Mouse (Mus musculus) forebrain, embryonic 15.5 days (tissue): Measurements from ENCODE around the gene Rngtt. TPM values are rescaled to one million over a fixed set of nuclear protein-coding genes. Genes with fewer than 3 reads are reported as not detected.

Experiments
- ATAC-seq: fragments of 200-750 bp; cut with Nextera tagmentation; replicated peaks from 2 replicates; pipeline ENCODE4 v1.8.0; 2017; ENCODE audit warnings: mild to moderate bottlenecking, moderate TSS enrichment, moderate library complexity
- H3K27ac ChIP-seq: fragments of 300-500 bp; sonication (generic); replicated peaks from 2 replicates; pipeline ENCODE4 v1.5.1; 2015; ENCODE audit warnings: mild to moderate bottlenecking, inconsistent platforms
- H3K27me3 ChIP-seq: fragments of 300-500 bp; sonication (generic); 2 replicates; pipeline ENCODE4 v1.6.1; 2015; ENCODE audit warnings: inconsistent platforms
- H3K36me3 ChIP-seq: fragments of 300-500 bp; sonication (generic); 2 replicates; pipeline ENCODE4 v1.6.1; 2015; ENCODE audit warnings: mild to moderate bottlenecking, inconsistent platforms
- H3K4me1 ChIP-seq: fragments of 300-500 bp; sonication (generic); 2 replicates; pipeline ENCODE4 v1.6.1; 2015; ENCODE audit warnings: inconsistent platforms
- H3K4me2 ChIP-seq: fragments of 300-500 bp; sonication (generic); replicated peaks from 2 replicates; pipeline ENCODE4 v1.6.1; 2015; ENCODE audit warnings: mild to moderate bottlenecking, inconsistent platforms
- H3K4me3 ChIP-seq: fragments of 300-500 bp; sonication (generic); 2 replicates; pipeline ENCODE4 v1.5.1; 2015; ENCODE audit warnings: mild to moderate bottlenecking, inconsistent platforms
- H3K9ac ChIP-seq: fragments of 300-500 bp; sonication (generic); replicated peaks from 2 replicates; pipeline ENCODE4 v1.6.1; 2015; ENCODE audit warnings: mild to moderate bottlenecking, inconsistent platforms
- H3K9me3 ChIP-seq: fragments of 300-500 bp; sonication (generic); 2 replicates; pipeline ENCODE4 v1.6.1; 2016; ENCODE audit warnings: inconsistent platforms
- WGBS: fragments of 180-500 bp; shearing (Covaris S2); methylation state at CpG from one replicate; pipeline ENCODE4 v1.1.7; 2015; ENCODE audit warnings: mixed read lengths; 5-methylcytosine and 5-hydroxymethylcytosine counted together
- polyA plus RNA-seq: library from polyadenylated mRNA; unstranded; fragments of >200 nt; fragmentation: Nextera tagmentation; extraction: Ambion mirVana; gene quantifications from 2 replicates; pipeline ENCODE4 v1.2.1, GENCODE M21; 2015

Gene Rngtt
- polyA plus RNA-seq, 1 experiment from 2014 or later, result 31.9 TPM

GRCm38 (mm10) chr4:33466970-33467399 is 156.9 kb downstream of the Rngtt start:
- H3K4me1 ChIP-seq, result no peaks in the 10 kb centered on the region
- H3K4me2 ChIP-seq, result no peak overlapping the region
- H3K4me3 ChIP-seq, result no peak overlapping the region
- no peaks in the 10 kb centered on the region for H3K27me3 ChIP-seq
- no peaks in the 10 kb centered on the region for H3K9me3 ChIP-seq
- no peak overlapping the region for H3K27ac ChIP-seq
- WGBS, result 92% methylated on average over 2 of the region's 2 CpGs
- no peaks in the 10 kb centered on the region for H3K36me3 ChIP-seq
- no peak for ATAC-seq
- no peak overlapping the region for H3K9ac ChIP-seq

- 85% methylated on average over 1 of the region's 1 CpGs for WGBS
- no peaks in the 10 kb centered on the region for H3K36me3 ChIP-seq
- no peak for ATAC-seq
- H3K4me2 ChIP-seq, result no peak overlapping the region
- no peaks in the 10 kb centered on the region for H3K27me3 ChIP-seq
- H3K9ac ChIP-seq, result no peak overlapping the region
- no peak overlapping the region for H3K27ac ChIP-seq
- H3K4me1 ChIP-seq, result no peaks in the 10 kb centered on the region
- no peak overlapping the region for H3K4me3 ChIP-seq
- H3K9me3 ChIP-seq, result no peaks in the 10 kb centered on the region
Measured at GRCm38 (mm10) chr4:33467627-33468026, 157.5 kb downstream of the Rngtt start.

DNA sequence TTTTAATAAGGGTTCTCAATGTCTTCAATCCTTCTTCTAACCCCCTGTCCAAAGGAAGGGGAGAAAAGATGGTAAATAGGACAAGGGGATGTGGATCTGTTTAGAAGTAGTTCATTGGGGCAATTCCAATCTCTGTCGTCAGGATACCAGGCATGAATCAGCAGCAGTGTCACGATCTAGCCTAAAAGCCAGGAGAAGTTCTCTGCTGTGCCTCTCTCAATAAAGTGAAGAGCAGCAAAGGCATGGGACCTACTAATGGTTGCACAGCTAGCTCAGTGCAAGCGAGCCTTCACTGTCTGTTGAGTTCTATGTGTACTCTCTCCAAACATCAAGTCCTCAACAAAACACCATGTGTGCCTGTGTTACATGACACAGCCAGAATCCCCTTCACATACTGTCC is 158.0 kb downstream of the Rngtt start:
- Histone ChIP-seq H3K4me2 (no peak overlapping the region), H3K9me3 (no peaks in the 10 kb centered on the region), H3K27me3 (no peaks in the 10 kb centered on the region), H3K4me3 (no peak overlapping the region), H3K27ac (no peak overlapping the region), H3K4me1 (no peaks in the 10 kb centered on the region), H3K9ac (no peak overlapping the region), H3K36me3 (no peaks in the 10 kb centered on the region)
- WGBS, result 92% methylated on average over 3 of the region's 3 CpGs
- ATAC-seq, result no peak

DNA sequence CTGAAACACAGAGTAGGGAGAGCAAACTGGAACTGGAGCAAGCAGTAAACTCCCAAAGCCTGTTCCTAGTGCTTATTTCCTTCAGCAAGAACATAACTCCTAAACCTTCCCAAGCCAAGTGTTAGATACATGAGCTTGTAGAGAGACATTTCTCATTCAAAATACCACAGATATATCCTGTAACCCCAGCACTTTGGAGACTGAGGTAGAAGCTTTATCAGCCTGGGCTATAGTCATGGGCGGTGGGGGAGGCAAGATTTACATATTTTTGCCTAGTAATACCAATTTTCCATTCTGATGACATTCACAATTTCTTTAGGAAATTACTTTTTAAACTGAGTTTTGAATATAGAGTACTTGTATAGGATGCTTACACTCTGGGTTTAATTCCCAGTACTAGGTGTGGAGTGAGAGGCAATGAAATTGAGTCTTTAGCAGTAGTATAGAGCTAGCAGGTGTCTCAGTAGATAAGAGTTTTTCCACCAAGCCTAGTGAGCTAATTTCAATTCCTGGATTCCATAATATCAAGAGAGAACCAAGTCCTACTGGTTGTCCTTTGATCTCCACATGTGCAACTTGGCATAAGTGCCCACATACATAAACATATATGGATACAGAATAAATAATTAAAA is 160.7 kb downstream of the Rngtt start:
- H3K27me3 ChIP-seq, result no peaks in the 10 kb centered on the region
- H3K9ac ChIP-seq, result no peak overlapping the region
- no peaks in the 10 kb centered on the region for H3K4me1 ChIP-seq
- no peak overlapping the region for H3K4me2 ChIP-seq
- H3K4me3 ChIP-seq, result no peak overlapping the region
- no peaks in the 10 kb centered on the region for H3K36me3 ChIP-seq
- WGBS, result 98% methylated on average over 1 of the region's 1 CpGs
- H3K27ac ChIP-seq, result no peak overlapping the region
- H3K9me3 ChIP-seq, result no peaks in the 10 kb centered on the region
- ATAC-seq, result no peak

GRCm38 (mm10) chr4:33478011-33478785 is 168.1 kb downstream of the Rngtt start:
- H3K27ac ChIP-seq, result no peak overlapping the region
- peaks cover 7% of the 10 kb centered on the region for H3K4me1 ChIP-seq
- 91% methylated on average over 8 of the region's 8 CpGs for WGBS
- no peaks in the 10 kb centered on the region for H3K9me3 ChIP-seq
- H3K9ac ChIP-seq, result no peak overlapping the region
- ATAC-seq, result no peak
- no peak overlapping the region for H3K4me2 ChIP-seq
- no peak overlapping the region for H3K4me3 ChIP-seq
- H3K27me3 ChIP-seq, result no peaks in the 10 kb centered on the region
- no peaks in the 10 kb centered on the region for H3K36me3 ChIP-seq

DNA sequence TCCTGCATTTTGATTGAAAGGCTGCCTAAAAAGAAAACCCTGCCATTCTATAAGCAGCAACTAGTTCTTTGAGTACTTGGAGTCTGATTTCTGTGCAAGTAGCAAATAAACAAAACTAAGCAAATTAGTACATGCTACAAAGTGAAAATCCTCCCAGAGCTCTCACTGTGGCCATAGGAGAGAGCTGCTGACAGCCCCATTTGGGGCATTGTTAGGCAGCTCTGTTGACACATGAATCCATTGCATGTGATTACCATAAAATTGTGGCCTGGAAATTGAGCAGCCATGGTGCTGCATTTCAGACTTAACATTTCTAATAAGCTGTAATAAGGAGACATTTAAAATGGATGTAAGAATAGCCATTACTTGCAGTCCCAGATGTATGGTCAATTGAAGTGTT is 171.6 kb downstream of the Rngtt start:
- peak overlapping the region; percentile 62 for H3K27ac ChIP-seq
- H3K9me3 ChIP-seq, result no peaks in the 10 kb centered on the region
- no peak overlapping the region for H3K4me2 ChIP-seq
- no peak overlapping the region for H3K4me3 ChIP-seq
- H3K36me3 ChIP-seq, result no peaks in the 10 kb centered on the region
- ATAC-seq, result peak; percentile 86
- H3K27me3 ChIP-seq, result no peaks in the 10 kb centered on the region
- peaks cover 7% of the 10 kb centered on the region for H3K4me1 ChIP-seq
- no peak overlapping the region for H3K9ac ChIP-seq

GRCm38 (mm10) chr4:33486050-33486449 is 175.9 kb downstream of the Rngtt start:
- Histone ChIP-seq H3K9me3 (no peaks in the 10 kb centered on the region), H3K27me3 (no peaks in the 10 kb centered on the region), H3K4me2 (no peak overlapping the region), H3K9ac (no peak overlapping the region), H3K27ac (no peak overlapping the region), H3K4me3 (no peak overlapping the region), H3K36me3 (no peaks in the 10 kb centered on the region), H3K4me1 (peaks cover 7% of the 10 kb centered on the region)
- WGBS, result 88% methylated on average over 1 of the region's 1 CpGs
- ATAC-seq, result no peak

DNA sequence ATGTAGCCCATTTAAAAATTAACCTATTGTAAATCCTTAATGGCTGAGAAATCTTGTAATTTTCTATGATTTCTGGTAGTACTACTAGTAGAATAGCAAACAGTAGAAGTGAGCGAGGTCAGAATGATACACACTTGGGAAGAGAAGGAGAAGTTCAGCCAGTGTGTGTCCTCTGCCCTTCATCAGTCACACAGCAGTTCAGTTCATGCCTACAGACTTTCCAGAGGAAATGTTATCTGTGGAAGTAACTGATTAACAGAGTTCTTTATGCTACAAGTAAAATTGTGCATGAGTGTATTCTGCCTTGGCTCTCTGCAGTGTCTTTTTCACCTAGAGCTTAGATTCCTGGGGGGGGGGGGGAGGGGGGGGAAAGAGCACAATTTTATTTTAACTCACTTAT is 181.0 kb downstream of the Rngtt start:
- WGBS, result 89% methylated on average over 1 of the region's 1 CpGs
- H3K36me3 ChIP-seq, result no peaks in the 10 kb centered on the region

GRCm38 (mm10) chr4:33494377-33494776 is 184.3 kb downstream of the Rngtt start:
- Histone ChIP-seq H3K4me2 (no peak overlapping the region), H3K27me3 (no peaks in the 10 kb centered on the region), H3K9me3 (no peaks in the 10 kb centered on the region), H3K36me3 (no peaks in the 10 kb centered on the region), H3K4me1 (peaks cover 21% of the 10 kb centered on the region), H3K27ac (no peak overlapping the region), H3K4me3 (no peak overlapping the region), H3K9ac (no peak overlapping the region)
- 98% methylated on average over 2 of the region's 2 CpGs for WGBS
- ATAC-seq, result no peak

More for the DNA sequence above, 181.0 kb downstream of the Rngtt start:
- H3K4me3 ChIP-seq, result no peak overlapping the region
- H3K4me1 ChIP-seq, result no peaks in the 10 kb centered on the region
- ATAC-seq, result no peak
- no peaks in the 10 kb centered on the region for H3K27me3 ChIP-seq
- H3K9me3 ChIP-seq, result no peaks in the 10 kb centered on the region
- H3K9ac ChIP-seq, result no peak overlapping the region
- H3K27ac ChIP-seq, result no peak overlapping the region
- no peak overlapping the region for H3K4me2 ChIP-seq

- Histone ChIP-seq H3K27me3 (no peaks in the 10 kb centered on the region), H3K4me3 (no peak overlapping the region), H3K4me1 (peaks cover 22% of the 10 kb centered on the region), H3K9me3 (no peaks in the 10 kb centered on the region), H3K27ac (0 out of 2 replicates have a peak overlapping the region, but pooled peaks have one; percentile 5), H3K4me2 (no peak overlapping the region), H3K9ac (no peak overlapping the region), H3K36me3 (no peaks in the 10 kb centered on the region)
- 49% methylated on average over 2 of the region's 2 CpGs for WGBS
- ATAC-seq, result no peak
Measured at GRCm38 (mm10) chr4:33496985-33497384, 186.9 kb downstream of the Rngtt start.

DNA sequence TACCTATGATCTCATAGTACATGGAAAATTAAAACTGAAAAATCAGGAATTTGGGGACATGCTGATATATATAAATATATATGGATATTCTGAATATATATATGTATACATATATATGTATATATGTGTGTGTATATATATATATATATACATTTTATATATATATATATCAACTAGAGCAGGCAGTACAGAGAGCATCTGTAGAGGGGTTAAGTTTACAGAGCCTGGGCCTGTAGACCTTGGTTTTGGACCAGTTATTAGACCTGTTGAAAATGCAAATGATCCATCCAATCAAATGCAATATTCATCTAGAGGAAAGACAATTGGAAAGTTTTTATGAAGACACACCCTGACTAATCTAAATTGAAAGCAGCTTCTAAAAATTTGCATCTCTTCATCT is 187.5 kb downstream of the Rngtt start:
- Histone ChIP-seq H3K4me3 (no peak overlapping the region), H3K27me3 (no peaks in the 10 kb centered on the region), H3K9me3 (no peaks in the 10 kb centered on the region), H3K9ac (no peak overlapping the region), H3K4me2 (no peak overlapping the region), H3K4me1 (peaks cover 22% of the 10 kb centered on the region), H3K27ac (peak overlapping the region; percentile 81), H3K36me3 (no peaks in the 10 kb centered on the region)
- ATAC-seq, result no peak

DNA sequence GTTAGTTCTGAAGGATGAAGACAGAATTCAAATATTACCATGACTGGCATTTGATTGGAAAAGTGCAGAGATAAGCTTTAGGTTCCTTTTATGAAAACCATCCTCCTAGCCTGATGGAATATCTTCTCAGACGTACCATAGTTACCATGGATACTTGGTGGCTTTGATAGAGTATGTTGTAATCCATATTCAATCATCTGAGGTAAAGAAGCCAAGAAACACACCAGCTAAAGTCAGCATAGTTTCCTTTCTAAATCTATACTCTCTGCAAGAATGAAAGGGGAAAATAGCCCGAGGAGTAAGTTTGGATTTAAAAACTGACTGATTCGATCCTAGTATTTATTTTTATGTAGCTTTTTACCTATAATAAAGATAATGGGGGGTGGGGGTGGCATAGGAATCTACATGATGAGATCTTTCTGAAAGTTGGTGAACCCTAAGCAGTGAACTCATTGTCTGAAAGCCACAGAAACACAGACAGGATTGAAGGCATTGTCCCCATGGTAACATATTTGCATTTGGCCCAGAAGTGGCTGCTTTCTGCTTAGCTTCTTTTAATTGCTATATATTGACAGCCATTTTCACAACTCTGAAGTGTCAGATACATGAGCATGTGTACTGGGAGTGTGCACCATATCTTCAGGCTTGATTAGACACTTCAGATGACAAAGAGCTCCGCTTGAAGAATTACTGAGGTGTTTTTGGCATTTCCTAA is 188.2 kb downstream of the Rngtt start:
- Histone ChIP-seq H3K4me2 (no peak overlapping the region), H3K27me3 (no peaks in the 10 kb centered on the region), H3K4me3 (no peak overlapping the region), H3K4me1 (peaks cover 22% of the 10 kb centered on the region), H3K9me3 (no peaks in the 10 kb centered on the region), H3K36me3 (no peaks in the 10 kb centered on the region), H3K9ac (no peak overlapping the region), H3K27ac (peak overlapping the region; percentile 81)
- ATAC-seq, result peak; percentile 92
- WGBS, result 41% methylated on average over 4 of the region's 4 CpGs
